Mouse (Mus musculus) testis, postnatal 14 days (tissue): ENCODE measurements at regions not wholly inside any gene's neighbourhood (a gene's known extent, or its start where the extent isn't known, plus 50 kb on each side); places are given as distances from the start of the nearest gene placed in this dataset.

Source experiments
- DNase-seq: peaks from one replicate; pipeline ENCODE4 v3.0.0; 2021; ENCODE audit warnings: low spot score

DNA sequence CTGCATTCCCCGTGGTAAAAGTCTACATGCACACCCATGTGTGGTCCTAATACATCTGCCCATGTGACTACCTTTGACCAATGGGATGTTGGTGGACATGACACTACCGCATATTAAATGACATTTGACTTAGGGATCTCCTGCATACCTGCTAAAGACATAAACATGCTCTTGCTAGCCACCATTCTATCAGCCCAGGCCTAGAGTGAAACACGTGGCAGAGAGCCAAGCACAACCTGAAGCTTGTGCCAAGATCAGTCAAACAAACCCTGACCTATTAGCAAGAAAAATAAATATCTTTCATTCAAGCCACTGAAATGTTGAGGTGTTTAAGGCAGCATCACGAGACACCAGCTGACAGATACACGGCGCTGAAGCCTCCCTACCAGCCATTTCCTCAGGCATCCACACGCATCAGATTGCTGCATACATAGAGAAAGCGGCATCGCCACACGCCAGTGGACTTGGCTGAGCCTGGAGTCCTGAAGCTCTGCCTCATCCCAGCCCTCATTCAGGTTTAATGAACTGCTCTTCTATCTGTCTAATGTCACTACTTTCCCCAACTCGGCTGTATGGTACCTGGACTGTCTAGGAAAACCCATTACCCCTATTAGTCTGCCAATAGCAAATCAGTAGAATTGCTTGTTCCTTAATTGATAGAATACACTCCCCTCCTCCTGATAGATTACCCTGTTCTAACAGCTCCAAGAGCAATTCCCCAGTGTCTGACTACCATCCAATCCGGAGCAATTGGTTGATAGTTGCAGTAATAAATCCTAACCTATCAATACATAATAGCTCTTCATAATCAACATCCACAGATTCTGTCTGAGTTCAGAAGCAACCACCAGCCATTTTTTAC, 242.8 kb upstream of the Rsrc1 start:
- no peak for DNase-seq

DNA sequence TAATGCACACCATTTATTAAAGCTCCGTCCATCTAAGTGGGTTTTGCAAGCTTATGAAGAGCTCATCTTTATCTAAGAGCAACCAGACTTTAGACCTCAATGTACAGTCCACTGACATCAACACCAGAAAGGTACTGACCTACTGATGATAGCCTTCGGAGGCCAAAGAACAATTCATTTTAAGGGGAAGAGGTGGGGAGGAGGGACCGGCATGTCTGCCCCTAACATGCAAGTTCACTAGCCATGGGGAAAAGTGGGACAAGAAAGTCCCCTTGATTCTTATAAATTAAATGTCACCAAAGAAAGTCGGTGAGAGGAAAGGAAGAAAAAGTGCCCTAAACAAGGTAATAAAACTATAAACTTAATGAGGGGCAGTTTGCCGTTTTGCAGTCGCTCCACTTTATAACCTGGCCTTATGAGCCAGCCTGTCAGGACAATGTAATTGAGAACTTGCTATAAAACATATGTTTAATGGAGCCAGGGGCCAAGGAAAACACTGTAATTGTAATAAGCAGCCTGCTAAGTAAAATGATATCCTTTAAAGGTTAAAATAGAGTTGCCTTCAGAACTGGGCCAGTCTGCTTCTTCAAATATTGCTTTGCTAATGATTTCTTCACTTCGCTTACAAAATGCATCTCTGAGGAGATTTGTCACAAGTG, 241.7 kb upstream of the Rsrc1 start:
- no peak for DNase-seq

DNA sequence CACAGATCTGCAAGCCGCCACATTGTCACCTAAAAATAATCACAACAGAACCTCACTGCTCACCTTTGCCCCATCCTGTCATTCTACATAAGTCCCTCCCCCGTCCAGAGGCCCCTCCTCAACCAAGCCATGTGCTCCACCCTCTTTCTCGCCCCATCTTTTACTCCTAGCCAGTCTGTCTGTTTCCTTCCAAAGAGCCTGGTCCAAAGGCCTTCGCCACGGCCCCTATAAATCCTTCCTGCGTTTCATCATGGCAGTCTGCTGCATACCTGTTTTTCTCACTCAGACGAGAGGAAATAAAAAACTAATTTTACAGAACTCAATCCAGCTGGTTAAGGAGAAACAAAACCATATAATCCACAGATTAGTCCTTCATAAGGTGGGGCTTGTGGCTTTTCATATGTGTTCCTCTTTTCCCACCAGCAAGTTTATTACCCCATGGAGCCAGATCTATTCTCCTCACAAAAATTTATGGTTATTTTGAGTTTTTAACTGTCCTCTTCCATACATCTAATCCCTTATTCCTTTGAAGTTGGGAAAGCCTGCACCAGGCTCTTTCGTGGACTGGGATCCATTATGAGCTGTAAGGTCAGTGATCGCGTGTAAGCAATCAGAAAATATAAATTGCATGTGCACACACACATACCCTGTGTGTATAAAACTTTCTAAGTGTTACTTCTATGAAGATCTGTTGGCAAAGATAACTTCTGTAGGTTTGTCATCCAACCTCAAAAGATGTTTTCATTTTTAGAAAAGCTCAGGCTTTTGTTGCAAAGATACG, 236.9 kb upstream of the Rsrc1 start:
- no peak for DNase-seq

DNA sequence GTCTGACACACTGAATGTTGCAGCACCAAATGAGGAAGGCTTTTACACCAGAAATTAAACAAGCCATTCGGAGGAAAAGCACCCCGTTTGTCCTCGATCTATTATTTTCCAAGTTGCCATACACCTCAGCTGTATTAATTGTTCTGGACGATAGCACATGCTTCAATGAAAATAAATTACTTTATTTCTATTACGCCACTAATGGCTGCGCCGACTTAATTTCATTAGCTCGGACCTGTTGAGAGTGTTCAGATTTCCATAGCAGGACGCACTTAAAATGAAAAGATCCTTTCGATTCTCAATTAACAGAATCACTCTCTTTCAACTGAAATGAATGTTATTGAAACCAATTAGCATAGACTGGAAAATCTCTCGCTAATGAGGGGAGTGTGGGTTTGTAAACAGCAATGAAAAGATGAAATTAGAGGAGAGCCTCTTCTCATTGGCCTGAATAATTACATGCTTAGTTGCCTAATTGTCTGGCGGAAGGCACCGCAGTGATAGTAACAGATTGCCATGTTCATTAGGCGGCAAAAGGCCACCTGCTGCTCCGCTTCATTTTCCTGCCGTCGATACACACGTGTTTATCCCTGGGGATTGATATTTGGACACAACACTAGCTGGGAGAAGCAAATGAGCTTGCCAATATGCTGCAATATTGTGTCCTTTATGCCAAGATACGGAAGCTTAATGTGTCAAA, 234.7 kb upstream of the Rsrc1 start:
- peak; percentile 21 for DNase-seq

DNA sequence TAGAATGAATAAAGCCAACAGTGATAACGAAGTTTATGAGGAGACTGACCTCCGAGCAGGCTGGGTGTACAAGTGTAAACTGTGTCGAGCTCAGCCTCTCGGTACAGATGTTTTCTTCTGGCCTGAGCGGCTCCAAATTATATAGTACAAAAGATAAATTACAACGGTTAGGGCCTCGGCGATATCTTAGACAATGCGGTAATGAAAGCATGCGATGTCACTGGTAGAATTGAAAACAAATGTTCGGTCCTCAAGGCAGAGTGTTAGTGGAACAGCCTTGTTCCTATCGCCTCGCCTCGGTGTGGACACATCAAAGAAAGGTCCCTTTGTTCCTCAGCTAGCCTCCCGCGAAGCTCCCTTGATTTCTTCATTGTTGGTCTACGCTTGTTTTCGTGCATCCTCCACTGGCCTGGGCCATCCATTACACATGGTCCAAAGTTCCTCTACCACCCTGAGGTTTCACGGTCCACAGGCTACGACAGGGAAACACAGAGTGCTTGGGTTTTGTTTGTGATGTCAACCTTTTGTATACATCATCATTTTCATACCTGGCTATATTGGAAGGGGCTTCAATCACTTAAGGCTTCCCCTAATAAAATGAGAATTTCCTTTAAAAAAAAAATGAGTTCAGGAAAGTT, 234.0 kb upstream of the Rsrc1 start:
- DNase-seq, result peak; percentile 38

DNA sequence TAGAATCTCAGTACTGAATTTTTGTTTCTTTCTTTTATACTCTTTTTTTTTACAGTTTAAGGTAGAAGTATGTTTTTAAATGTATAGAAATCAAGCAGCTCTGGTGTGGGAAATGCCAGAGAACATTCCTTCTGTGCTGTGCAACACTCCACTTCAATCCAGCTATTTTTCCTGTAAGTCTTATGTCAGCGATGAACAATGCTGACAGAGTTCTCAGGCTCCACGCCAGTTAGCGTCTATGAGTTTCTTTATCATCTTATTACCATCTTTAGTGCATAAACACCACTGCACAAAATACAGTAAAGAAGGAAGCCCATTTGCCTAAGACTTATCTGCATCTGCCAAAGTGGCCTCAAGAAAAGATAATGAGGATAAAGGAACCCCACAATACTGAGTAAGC, 223.0 kb upstream of the Rsrc1 start:
- DNase-seq, result no peak

DNA sequence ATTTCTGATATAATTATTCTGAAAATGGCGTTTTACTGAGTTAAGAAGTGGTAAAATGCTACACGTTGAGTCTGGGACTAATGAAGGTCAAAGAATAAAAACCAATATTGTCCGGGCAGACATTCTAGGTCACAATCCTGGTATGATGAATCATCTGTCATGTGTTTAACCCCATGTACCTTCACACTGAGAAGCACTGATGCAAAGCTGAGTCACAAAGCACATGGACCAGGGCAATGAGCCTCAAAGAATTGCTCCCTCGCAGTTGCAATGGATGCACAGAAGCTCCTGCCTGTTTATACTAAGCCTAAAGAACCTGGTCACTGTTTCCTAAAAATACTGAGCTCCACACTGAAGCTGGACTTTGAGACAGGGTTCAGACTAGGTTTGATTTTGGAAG, 221.3 kb upstream of the Rsrc1 start:
- no peak for DNase-seq

DNA sequence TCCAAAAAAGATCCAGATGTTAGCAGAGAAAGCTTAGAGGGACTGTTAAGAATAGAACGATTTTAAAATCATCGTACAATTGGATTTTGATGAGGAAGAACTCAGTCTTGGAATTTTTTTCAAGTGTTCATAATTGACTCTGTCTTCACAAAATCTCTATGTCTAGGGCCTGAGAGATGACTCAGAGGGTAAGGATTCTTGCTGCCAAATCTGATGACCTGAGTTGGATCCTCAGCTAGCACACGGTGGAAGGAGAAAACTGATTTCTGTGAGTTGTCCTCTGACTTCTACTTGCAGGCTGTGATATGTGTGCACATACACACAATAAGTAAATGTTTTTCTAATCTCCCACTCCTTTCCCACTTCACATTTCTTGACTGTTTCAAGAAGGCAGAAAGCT, 218.7 kb upstream of the Rsrc1 start:
- DNase-seq, result no peak

DNA sequence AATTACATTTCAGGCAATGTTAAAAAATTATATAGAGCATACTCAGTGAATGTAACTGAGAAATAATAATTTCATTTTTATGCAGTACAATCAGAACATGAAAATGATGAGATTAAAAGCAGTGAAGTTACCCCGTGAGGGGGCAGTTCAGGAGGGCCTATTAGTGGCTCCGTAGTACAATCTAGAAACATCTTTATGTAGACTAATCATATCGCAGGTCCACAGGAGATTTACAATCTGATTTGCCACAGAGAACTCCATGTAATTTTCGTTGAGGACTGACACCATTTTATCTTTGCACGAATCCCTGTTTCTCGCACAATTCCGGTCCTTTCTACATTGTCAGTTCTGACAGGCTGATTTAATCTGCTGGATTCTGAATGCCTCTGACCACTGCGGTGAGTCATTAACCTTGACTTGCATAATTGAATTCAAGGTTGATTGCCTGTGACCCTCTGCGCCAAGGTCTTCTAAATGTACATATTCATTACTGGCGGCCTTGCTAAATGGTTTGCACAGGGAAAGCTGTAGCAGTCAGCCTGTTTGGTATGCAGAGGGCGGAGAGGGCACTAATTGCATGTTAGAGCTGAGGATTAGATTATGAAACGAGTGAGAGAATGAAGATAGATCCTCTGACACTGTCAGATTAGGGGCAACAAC, 183.7 kb upstream of the Rsrc1 start:
- no peak for DNase-seq

DNA sequence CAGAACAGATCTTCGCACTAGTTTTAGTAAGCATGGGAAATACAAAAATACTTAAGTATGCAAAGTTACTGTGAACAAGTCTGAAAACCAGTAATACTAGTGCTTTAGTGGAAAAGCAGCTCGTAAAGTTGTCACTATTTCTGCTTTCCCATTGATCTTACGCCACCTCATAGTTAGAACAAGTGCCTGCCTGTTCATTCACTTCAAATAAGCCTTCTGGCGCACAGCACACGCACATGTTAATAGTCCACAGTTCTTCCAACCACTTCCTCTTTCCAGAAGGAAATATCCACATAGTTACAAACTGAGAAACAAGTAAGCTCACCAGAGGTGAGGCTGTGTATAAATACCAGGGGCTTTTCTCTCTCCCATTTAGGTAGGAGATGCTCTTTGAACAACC, 182.9 kb upstream of the Rsrc1 start:
- DNase-seq, result no peak

DNA sequence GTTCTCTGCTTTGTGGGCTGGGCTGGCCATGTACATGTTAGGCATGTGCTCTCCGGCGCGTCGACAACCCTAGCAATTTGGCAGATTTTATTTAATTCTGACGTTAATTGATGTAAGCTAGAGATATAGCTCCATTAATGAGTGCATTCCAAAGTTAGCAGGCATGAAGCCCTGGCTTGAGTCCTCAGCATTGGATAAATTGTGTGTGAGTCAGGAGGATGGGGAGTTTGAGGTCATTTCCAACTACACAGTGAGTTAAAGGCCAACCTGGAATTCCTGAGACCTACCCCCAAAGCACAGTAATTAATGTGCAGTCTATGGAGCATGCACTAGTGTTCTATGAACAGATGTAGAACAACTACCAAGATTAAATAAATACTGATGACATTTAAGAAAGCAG, 178.7 kb upstream of the Rsrc1 start:
- no peak for DNase-seq

DNA sequence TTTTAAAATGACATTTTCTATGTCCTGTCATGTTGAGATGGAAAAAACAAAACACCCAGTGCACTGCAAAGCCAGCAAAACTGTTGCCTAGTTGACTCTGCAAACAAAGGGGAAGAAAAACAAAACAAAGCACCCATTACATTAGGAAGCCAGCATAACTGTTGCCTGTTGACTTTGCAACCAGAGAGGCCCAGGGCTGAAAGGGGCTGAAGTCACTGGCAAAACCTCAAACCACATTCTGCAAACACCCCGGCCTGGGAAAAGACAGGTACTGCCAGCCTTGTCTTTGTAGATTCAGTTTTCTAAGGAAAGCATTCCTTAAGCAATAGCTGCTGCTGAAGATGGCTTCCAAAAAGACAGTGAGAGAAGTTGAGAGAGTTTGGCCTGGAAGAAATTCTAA, 175.0 kb upstream of the Rsrc1 start:
- no peak for DNase-seq

DNA sequence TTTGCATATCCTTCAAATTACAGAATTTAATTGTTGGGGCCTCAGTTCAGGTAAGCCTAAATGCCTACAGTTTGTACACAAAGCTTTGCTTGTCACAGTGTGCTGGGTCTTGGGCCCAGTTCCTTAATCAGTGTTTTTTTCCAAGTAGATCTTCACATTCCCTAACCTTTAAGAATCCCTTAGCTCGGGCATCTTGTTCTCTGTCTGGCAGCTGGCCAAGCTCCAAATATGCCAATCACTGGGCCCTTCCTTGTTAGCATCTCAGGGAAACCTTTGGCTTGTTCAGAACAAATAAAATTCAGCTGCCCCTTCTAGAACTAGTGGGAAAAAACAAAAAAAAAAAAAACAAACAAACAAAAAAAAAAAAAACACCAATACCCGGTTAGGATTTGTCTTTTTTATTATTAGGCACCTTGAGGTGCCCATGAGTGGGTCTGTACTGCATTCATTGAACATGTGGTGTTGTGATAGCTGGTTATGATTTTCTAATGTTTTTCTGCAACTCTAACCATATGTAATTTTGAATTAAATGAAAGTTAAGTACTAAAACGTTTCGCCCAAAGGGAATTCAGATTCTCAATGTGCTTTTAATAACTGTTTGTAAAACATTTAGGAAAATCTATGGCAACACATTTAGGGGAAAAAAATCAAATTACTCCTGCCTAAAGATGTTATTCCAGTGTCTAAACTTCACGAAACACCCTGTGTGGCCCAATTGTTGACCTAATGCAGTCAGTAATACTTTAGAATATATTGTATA, 168.3 kb upstream of the Rsrc1 start:
- DNase-seq, result no peak

DNA sequence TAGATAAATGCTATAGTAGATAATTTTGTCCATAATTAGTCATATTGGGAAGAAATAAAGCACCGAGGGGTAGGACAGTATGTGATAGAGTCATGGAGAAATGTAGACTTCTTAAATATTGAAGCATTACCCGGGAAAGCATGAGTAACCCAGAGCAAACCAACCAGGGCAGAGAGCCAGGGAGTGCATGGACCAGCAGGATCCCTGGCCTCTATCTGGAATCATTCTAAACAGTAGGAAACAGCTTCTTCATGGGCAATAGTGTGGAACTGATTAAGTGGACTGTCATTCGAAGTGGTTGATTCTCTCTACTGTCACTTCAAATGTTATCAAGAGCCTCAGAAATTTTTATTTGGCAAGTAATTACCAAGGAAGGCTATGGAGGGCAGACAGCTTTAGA, 155.4 kb upstream of the Rsrc1 start:
- DNase-seq, result no peak
